Mouse (Mus musculus): ENCODE results near the gene Umodl1.
A peak's percentile ranks its signal among the peaks of the same experiment; 100 is the strongest.

Gene Umodl1

GRCm38 (mm10) chr17:31039626-31040025, 85.2 kb downstream of the Umodl1 start:
- peak; percentile 70 to 73 for DNase-seq

GRCm38 (mm10) chr17:31040421-31040820, 86.0 kb downstream of the Umodl1 start:
- DNase-seq = no peak

GRCm38 (mm10) chr17:31042751-31043150, 88.3 kb downstream of the Umodl1 start:
- no peak for DNase-seq

GRCm38 (mm10) chr17:31057151-31057890, 102.9 kb downstream of the Umodl1 start, which contains the start of gene Abcg1:
Gene Abcg1, plus strand, starts transcription at chr17:31057675.
- peak; percentile 81 to 84 for DNase-seq

DNA sequence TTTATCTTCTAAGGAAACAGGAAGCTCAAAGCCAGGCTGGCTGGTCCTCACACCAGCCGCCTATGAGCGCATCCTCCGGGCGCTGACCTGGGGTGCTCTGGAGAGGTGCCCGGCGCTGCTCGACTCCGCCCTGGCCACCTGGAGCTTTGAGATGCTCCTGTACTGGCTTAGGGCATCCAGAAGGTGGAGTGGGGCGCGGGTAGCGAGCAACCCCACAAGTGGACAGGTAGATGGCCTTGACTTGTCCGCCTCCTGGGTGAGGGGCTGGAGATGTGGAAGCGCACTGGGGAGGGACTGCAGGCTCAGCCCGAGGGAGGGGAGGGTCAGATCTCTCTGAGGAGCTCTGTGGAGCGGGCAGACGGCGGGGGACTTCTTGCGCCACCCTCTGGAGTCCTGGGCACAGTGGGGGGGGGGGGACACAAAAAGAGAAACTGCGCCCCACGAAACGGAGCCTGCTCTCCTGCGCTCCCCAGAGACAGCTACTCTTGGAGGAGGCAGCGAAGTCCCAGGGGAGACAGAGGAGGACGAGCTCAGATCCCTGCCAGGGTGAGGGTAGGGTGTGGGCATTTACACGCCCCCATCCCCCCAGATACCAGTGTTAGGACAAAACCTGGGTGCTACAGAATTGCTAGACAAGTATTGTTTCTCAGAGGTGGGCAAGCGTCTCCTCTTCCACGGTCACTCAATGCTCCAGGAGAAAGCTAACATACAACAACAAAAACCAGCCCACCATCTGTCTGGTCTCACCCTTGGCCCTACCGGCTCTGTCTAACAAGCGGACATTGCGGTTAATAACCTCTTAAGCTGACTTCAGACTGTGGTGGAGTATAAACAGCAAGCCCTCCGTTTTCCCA, 103.7 kb downstream of the Umodl1 start:
- peak in 1 of 2 experiments; percentile 56 for DNase-seq

- DNase-seq = peak; percentile 80 to 82
These were observed 104.3 kb downstream of the Umodl1 start for GRCm38 (mm10) chr17:31058745-31059085.

GRCm38 (mm10) chr17:31060196-31060587, 105.8 kb downstream of the Umodl1 start:
- DNase-seq = no peak

Data from B cell, adult 2 months (primary cell).